Mouse (Mus musculus): ENCODE results near the gene Smok2b.
"Not testable (repeated sequence)": the region's sequence is repeated elsewhere in the genome, so short reads cannot be mapped to it uniquely, and the experiment has no call there.

DNA sequence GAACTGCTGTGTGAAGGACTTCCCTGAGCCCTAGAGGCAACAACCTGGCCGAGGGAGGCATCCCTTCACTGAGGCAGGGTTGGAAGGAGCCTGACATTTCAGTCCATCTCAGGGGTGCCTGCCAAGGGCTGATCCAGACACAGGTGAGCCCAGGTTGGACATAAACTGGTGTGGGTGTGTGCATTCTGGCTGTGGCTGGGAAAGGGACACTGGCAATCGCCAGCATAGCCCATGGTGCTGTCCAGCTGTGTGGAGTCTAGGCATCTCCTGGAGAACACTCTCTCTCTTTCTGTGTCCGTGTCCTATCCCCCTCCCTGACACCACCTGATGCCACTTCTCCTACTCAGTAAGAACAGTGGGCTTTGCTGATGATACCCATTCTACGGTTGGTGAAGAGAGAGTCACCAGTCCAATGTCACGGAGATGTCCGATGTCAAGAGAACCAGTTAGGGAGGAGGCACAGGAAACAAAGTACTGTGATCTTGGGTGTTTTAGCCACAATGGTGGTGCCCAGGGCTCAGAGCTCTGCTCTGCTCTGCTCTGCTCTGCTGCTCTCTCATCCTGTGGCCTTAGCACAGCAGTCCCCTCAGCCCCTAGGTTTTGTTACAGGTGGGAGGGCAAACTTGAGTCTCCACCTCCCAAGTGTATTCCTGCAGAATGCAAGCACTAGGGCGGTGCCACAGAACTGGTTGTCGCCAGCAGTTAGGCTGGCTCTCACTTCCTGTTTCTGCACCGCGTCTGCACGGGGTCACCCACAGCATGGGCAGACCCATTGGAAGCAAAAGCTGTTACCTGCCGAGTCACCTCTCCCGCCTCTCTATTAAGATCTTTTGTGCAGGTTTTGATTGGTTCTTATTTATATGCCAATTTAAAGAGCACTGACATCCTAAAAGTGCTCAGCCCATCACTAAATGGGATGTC is 11.0 kb downstream of the Smok2b start:
- TF ChIP-seq GATA1 (IDR thresholded peaks at IDR 0.05; ENCODE audit: borderline replicate concordance, low read length); FLI1 (IDR thresholded peaks at IDR 0.05; ENCODE audit: low read length): not testable (repeated sequence)
